Mouse (Mus musculus) kidney, adult 2 months (tissue): ENCODE data around the gene Ufc1.

Experiments used
- CTCF ChIP-seq: fragments of 200-500 bp; conservative IDR thresholded peaks from 2 replicates; pipeline ENCODE4 v1.5.1; 2011; ENCODE audit warnings: low read depth, mild to moderate bottlenecking, control low read depth, low read length, moderate library complexity, mixed read lengths; ENCODE audit not compliant: insufficient read depth, insufficient read length
- POLR2A ChIP-seq: fragments of 200-500 bp; IDR thresholded peaks from one replicate; pipeline ENCODE4 v1.6.1; 2011; ENCODE audit warnings: low read depth, low read length, control low read depth

- no peak for TF ChIP-seq CTCF
- no peak for TF ChIP-seq POLR2A
Measured at GRCm38 (mm10) chr1:171268341-171268740, 26.5 kb downstream of the Ufc1 start.
